Mouse (Mus musculus): ENCODE data around the gene Lrrc4.

Lrrc4 gene

DNA sequence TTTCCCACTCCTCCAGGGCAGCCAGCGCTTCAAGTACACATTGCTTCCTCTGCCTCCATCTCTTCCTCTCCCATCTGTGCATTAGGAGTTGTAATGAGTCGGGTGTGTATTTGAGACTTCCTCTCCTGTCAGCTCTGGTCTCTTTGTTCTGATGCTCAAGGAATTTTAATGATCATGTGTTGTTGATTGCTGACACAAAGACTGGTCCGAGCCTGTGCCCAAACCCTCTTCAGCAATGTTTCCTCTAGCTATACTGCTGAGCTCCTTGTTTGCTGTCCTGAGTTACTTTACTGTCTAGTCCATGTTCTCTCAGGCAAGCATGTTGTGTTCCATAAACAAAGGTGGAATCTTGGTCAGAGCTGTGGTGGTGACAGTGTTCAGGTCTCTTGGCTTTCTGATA lies 102.3 kb downstream of the Lrrc4 start:
- DNase-seq (ENCODE audit: low spot score): no peak

DNA sequence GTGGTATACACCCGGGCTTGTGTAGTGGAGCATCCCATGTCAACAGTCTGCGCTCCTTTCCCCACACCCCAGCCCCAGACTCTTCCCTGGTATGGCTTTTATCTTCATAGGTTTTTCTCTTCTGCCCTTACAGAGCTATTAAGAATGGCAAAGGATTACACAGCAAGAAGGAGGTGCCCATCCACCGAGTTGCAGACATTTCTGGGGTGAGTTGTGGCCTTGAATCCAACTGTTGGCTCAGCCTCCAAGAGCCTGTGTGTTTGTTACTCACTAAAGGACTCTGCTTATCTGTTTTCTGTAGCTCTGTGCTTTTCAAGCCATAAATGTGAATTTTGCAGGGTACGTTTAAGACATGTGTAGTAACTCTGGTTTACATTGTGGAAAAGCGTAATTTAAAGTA lies 106.8 kb downstream of the Lrrc4 start:
- DNase-seq (ENCODE audit: low spot score): no peak

DNA sequence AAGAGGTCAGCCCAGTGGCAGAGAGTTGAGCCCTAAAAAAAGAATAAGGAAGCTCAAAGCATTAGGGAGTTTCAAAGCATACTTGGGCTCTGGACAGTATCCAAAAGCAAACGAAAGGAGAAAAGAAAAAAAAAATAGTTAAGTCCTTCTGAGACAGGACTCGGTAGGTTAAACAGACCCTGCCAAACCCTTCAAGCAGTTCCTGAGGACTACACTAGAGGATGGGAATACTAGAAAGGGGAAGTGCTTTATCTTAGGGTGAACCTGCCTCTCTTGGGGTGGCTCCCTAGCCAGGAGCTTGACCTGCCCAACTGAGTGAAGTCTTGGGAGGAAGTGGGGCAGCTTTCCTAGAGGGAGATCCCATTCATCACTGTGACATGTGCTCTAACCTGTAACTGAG lies 108.5 kb downstream of the Lrrc4 start:
- peak; percentile 28 for DNase-seq (ENCODE audit: low spot score)

DNA sequence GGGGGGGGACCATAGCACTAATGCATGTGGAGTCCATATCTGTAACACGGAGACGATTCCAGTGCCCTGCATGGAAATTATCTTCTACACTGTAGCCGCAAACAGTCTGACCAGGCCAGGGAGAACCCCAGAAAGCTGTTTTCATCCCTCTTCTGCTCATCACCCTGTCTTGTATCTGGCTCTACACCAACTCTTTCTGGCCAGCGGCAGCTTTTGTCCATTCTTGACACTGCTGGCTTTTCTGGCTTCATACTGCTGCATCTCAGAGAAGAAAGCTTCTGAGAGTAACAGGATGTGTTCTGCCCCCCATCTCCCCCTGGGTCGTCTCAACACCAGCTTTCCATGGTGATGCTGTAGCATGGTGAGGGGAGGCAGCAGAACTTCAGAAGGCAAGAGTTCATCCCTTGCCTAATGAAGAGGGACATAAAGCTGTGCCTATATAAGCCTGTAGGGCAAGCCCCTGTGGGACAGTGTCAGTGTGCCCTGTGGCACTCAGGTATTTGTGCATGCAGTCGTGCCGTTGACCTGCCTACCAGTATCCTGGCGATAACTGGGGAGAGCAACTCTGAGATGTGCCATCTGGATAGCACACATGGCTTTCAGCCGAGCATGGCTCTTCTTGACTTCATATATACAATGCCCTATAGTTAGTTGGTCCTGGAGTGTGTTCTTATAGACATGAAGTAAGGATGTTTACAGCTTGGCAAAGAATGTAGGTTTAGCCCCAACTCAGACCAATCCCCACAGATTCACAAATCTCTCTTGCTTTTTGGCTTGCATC lies 111.0 kb downstream of the Lrrc4 start:
- DNase-seq (ENCODE audit: low spot score): no peak

DNA sequence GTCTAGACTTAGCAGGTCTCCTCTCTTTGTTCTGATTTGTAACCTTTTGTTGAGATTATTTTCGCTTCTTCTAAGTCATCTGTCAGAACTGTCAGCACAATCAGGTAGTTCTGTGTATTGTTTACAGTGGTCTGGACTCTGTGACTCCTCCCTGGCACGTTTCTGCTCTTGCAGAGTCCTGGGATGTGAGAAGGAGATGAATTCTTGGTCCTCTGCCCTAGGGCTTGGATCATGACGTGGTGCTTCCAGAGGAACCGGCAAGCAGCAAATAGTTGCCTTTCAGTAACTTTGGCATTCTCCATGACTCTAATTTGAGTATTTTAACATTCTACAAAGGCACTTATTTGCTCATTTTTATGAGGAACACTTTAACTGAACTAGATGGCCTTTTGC lies 113.7 kb downstream of the Lrrc4 start:
- peak; percentile 34 for DNase-seq (ENCODE audit: low spot score)

DNA sequence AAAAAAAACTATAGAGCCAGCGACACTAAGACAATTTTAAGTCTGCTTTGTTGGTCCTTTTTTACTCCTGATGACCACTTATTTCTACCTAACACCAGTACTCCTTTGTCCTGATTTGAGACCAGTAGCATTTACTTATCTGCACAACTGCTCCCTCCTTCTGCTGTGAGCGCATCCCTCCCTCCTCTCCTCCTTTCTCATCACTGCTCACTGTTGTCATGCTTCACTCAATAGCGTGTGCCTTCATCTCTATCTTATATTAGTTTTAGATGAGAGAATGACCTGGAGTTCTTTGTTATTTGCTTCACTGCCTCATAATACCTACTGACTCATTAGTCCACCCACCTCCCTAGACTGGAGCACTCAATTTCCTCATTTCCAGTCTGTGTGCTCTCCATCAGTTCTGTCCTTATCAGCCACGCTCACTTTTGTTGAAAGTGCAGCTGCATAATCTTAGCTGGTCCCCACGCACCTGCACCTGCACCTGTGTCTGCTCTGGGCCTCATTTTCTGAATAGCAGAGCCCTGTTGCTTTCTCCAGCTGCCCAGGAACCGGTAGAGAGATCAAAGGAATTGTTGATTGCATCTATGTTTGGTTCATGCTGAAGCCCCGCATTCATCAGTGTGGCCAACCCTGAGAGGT lies 114.2 kb downstream of the Lrrc4 start:
- DNase-seq (ENCODE audit: low spot score): no peak

DNA sequence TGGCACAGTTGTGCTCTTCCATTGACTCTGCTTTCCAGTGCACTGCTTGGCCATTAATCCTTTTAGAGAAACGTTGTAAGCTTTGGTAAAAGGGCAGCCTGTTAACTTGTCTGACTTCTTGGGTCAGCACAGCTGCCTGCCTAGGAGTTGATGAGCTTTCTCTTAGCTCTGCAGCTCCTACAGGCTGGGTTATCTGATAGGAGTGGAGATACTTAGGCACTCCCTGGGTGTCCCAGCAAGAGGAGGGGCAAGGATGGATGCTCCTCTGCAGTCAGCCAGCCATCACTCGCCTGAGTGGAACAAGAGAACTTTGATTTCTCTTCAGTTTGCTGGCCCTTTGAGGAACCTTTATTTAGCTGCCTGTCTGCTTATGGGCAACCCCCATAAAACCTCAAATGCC lies 121.5 kb downstream of the Lrrc4 start:
- no peak for DNase-seq (ENCODE audit: low spot score)

DNA sequence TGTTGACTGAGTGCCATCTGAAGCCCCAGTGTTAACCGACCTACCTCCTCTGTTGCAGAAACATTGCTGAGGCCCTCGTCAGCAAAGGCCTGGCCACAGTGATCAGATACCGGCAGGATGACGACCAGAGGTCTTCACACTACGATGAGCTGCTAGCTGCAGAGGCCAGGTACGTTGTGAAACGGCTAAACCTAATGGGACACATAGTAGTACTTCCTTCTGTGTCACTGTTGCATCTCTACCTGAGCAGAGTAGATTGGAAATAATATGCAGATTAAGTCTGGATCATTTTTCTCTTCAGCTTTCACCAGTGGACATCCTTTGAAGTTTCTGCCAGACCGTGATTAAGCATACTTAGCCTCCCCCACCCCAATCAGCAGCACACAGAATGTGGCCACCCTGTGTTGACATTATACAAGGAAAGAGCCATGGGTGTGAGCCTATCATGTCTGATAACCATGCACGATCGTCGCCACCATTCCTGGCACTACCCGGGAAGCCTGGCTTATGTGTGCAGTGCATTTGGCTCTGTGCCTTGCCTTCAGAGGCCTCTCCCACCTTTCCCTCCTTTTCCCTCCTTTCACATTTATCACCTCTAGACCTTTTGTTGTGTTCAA lies 124.5 kb downstream of the Lrrc4 start:
- no peak for DNase-seq (ENCODE audit: low spot score)

DNA sequence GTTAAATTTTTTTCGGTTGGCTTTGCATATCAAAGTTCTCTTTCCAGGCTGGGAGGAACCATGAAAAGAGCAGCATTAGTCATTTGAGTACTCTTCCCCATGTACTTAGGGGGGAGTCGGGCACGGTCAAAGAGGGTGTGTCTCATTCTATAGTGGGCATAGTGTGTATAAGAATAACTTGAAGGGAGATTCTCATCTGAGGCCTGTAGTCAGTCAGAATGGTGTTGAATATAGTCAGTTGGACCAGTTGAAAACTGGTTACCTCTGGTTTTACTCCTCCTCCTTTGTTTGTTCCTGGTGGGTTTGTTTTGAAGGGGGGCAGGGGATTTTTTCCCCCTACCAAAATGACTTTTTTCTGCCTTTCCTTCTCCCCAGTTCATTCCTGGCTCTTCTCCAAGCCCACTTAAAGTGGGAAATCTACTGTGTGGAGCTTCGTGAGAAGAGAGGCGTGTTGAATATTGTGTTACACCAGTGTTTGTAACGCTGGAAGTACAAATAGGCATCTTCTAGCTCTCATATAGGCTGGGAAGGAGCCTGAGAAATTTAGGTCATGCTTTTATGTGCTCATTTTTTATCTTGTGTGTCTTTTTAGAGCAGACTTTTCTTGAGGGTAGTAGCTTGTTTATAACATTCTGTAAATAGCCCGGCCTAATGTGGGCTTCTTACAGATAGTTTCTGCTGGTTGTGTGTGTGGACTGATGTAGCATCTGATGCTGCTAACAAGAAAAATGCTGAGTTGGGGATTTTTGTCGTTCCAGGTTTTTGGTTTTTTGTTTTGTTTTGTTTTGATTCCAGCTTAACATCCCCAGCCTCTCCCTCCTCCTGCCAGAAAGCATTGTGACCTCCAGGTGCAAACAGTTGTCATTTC lies 125.2 kb downstream of the Lrrc4 start:
- no peak for DNase-seq (ENCODE audit: low spot score)

DNA sequence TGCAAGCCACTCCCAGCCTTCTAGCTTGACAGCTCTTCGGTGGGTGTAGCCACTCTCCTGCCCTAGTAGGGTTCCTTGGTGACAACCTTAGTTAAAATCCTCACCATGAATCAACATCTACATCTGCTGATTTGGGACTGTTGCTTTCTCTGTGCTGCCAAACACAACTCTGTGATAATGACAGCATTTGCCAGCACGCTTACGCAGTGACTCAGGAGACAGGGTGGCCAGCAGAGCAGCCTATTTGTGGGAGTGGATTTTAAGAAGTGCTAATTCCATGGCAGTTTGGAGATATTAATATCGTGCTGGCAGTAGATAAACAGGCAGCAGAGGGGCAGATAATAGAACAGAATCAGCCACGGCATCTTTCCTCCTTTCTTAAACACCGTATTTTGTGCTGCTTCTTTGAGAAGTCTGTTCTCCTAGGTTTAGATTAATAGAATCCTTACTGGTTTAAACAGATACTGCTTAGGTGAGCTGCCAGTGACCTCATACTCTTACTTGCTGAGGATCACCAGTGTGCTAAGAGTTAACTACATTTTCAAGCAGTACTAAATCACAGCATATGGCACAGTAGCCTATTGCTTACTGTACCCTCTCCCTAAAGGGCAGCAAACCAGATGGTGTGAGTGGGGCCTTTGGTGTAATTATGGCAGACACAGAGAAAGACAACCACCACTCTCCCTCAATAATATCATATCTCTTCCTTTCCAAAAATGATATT lies 126.0 kb downstream of the Lrrc4 start:
- peak; percentile 37 for DNase-seq (ENCODE audit: low spot score)

DNA sequence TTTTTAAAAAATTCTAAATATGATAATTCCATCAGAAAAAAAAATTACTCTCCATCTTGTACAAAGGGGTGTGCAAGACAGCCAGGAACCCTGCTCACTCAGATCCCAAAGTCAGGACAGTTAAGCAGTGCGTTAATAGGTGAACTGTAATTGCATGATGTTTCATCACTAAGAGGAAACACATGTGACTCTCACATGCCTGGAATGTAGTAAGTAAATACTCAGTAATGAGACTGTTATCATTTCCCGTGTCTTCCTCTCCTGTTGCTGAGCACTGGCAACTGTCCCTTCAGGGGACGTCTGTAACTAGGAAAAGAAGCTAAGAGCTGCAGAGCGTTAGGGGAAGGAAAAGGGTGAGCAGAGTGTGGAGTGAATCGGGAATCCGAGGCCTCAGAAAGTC lies 126.9 kb downstream of the Lrrc4 start:
- peak; percentile 20 for DNase-seq (ENCODE audit: low spot score)

DNA sequence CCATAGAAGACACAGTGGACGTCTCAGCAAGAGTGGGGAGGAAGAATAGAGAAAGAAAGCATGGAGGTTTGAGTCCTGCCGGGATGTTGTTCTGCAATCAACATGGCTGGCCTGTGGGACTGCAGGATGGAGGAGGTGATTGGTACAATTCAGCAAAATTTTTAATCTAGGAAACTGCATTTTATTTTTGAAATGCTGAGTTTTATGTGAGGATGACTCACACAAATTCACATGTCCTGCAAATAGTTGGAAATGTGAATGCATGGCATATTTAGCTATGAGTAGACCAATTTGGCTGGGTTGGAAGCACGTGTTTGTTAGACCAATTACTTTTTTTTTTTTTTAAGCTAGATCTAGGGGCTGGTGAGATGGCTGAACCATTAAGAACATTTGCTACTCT lies 134.3 kb downstream of the Lrrc4 start:
- no peak for DNase-seq (ENCODE audit: low spot score)

DNA sequence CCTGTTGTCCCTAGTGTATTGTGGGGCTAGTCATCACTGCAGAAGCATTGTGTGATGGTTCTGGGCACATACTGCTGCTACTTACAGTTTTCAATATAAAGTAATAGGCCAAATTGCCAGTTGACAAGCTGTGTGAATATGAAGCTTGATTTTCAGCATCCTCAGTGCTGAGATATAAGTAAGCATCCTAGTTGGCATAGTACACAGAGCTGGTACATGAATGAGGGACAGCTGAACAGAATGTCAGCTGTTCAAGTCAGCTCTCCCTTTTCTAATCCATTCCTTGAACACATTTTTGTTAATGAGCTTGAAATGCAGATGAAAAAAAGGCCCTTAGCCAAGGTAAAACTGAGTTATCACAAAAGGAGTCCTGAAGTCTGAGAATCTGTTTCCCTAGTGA lies 138.9 kb downstream of the Lrrc4 start:
- no peak for DNase-seq (ENCODE audit: low spot score)

DNA sequence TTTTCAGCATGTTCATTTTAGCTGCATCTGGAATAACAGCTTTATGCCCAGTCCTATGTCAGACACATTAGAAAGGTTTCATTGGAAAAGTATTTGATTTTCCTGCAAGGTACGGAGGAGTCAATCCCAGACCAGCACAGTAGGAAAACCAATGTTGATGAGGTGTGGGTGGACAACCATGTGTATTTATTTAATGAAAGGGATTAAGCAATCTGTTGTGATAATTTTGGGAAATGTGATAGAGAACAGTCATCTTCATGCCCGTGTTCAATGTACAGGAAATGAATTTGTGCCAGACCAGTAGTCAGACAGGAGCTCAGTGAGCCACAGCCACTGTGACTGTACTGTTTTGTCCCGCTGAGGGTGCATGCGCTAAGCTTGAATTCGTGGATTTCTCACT lies 143.8 kb downstream of the Lrrc4 start:
- no peak for DNase-seq (ENCODE audit: low spot score)

DNA sequence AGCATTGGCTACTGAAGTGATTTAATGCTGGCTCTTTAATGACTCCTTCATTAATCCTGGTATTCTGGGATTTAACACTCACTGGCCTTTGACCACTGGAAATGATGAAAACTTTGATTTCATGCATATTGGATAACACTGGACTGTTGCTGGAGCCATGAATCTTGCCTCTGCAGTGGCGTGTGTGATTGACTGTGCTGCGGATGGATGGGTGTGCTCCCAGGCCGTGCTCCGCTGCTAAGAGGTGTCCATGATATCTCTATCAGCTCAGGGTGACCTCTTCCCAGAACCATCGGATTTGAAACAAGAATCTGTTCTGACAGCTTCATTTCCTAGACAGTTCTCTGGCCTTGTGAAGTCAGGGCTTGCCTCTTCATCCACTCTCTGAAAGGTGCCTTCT lies 145.8 kb downstream of the Lrrc4 start:
- no peak for DNase-seq (ENCODE audit: low spot score)

DNA sequence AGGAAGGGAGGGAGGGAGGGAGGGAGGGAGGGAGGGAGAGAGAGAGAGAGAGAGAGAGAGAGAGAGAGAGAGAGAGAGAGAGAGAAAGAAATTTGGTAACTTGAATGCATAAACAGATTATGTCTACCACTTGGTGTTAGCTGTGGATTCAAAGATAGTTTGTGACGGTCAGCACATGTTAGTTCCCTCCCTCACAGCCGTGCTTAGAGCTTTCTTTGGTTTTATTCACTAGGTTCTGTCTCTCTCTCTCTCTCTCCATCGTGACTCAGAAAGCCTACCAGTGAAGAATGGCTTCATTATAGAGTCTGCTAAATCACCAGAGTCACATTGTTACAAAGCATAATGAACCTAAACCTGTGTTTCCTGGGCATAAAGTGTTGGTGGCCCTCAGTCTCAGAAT lies 146.5 kb downstream of the Lrrc4 start:
- DNase-seq (ENCODE audit: low spot score): no peak

DNA sequence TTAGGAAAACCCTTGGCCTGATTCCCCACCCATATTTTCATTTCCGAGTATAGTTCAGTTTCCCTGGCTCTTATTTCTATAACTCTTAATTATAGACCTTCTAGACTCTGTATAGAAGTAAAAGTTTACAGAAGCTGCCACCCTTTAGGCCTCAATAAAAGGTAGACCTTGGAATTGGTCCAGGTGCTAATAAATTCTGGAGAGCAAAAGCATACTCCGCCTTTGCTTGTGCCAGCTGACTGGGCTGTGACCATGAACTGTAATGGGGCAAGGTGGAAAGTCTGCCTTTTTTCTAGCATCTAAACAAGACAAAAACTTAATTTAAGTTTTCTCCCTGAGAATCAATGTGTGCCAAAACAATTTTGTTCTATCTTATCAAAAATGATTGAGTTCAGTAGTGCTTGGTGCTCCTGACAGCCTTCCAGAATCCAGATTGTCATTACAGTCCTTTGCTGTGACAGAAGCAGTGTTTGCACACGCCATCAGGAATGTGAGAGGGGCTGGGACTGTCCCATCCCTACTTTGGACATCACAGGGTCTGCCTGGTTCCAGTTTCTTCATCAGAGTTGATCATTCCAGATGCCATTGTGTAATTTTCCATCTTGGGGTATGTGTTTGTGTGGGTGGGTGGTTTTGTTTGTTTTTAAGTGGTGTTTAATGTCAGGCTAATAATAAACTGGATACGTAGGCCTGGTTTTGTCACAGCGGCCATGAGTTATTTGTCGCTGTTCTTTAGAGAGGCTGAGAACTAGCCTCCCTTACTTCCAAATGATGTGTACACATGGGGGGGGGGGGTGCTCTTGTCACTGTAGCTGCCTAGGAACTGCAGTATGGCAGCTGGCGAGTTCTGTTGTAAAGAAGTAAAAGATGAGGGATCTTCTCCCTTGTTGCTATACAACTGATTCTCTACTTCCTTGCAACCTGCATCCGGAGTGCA lies 149.8 kb downstream of the Lrrc4 start:
- peak; percentile 14 for DNase-seq (ENCODE audit: low spot score)

DNA sequence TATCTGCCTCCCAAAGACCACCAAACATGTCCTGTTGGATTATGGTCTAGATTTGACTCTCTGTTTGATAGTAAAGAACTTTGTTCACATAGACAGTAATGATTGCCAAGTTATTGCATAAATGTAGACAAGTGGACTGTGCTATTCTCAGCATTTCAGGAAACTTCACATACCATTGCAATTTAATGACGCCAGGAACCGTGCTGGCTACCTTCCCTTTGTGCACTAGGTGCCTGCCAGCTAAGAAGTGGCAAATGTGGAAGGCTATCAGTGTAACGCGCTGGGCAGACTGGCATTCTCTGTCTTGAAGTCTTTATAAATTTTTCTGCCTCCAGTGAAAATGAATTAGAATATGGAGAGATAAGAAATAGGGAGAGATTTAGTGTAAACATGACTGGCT lies 151.0 kb downstream of the Lrrc4 start:
- DNase-seq (ENCODE audit: low spot score): peak; percentile 71

DNA sequence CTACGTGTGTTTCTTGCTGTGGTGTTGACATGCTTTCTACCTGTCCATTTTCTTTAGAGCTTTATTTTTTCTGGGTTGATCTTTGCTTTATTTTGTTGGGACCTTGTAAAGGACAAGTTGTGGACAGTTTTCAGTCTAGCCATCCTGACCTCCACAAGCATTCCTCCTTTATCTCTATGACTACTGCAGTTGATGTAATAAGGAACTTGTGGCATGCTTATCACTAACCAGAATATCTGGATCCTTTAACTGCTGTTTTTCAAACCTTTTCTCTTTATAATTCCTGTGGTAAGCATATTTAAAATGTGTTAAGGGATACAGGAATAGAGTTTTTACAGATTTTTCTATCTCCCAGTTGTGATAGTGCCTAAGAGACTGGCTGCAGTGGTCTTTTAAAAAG lies 152.7 kb downstream of the Lrrc4 start:
- DNase-seq (ENCODE audit: low spot score): no peak

DNA sequence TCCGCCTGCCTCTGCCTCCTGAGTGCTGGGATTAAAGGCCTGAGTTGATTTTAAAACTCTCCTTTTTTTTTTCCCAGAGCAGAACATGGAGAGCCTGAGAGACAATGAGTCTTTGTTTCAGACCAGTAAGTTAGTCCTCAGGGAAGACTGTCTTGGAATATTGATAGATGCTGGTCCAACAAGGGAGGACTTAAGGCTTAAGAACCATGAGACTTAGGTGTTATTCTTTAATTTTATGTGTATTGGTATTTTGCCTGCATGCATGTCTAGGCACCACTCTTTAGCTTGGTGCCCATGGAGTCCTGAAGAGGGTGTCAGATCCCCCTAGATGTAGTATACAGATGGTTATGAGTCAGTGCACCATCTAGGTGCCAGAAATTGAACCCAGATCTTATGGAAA lies 156.9 kb downstream of the Lrrc4 start:
- DNase-seq (ENCODE audit: low spot score): no peak

DNA sequence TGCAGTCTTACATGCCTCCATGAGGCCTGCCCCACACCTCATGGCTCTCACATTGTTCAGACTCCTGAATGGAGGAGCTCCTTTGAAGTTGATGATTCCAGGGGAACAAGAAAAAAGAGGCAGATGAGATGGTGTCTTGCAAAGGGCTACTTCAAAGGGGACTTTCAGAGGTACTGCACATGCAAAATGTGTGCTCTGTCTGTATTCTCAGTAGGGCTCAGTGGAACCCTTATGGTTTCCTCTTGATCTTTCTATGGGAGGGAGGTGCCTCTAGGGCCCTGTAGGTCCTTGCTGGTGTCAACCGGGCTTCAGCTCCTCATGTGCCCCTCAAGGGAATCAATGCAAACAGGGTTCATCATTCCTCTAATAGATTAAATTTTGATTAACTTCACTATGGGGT lies 159.2 kb downstream of the Lrrc4 start:
- DNase-seq (ENCODE audit: low spot score): no peak

Measured in adipocyte (in vitro differentiated cells).